ENCODE assay signal across 9 mouse cellular contexts in the genomic region with DNA sequence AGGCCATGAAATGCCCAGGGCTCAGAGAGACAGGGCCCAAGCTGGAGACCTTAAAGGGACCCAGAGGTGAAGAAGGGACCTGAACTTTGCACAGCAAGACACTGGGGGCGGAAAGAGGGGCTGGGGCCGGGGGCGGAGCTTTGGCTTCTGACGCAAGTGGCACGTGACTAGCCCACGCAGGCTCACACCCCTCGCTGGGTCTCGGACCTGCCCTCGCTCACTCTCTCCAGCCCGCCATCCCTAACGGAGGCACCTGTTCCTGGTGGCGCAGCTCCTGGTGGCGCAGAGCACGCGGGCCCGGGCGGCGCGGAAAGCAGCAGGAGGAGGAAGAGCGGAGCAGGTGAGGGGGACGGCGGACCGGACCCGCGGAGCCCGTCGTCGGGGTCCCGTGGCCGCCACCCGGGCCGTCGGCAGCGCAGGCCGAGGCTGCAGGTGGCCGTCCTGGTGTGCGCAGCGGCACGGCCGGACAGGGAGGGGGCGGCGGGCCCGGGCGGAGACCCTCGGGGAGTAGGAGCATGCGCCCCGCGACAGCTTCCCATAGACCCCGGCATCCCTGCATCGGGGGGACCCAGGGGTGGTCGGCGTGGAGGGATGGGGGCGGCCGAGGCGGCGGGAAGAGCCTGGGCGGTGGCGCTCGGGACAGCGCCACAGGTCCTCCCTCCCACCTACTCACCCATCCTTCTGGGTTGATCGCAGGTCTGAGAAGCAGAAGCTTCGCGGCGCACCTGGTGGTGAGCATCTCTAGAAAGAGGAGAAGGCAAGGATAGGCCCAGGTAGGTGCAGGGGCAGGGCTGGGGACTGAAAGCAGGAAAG. TPM values are rescaled to one million over a fixed set of nuclear protein-coding genes. Genes with fewer than 3 reads are reported as not detected.
DNase-seq lines count a peak whose midpoint lies in the region; ATAC-seq and TF ChIP-seq lines count a peak whose summit lies in the region.
"Not testable (repeated sequence)": the region's sequence is repeated elsewhere in the genome, so short reads cannot be mapped to it uniquely, and the experiment has no call there.
"Had no signal": no experiment of that assay in that cellular context is flagged by ENCODE, and none has a peak within 500 bp of the region (broad histone marks: within the 10 kb centered on the region; RNA-seq: fewer than 3 reads in every experiment).

A gene (plus strand): TSS at position 170 of the 813 bp plus-strand sequence.

- H3K9me3 ChIP-seq in E14TG2a.4 (ENCODE audit: low read length); forebrain, embryonic 11.5 days (ENCODE audit: control insufficient read depth, low read length); heart, embryonic 16.5 days (replicated peaks; ENCODE audit: control insufficient read depth, low read length); liver, postnatal 0 days (ENCODE audit: low read length); midbrain, embryonic 16.5 days (replicated peaks; ENCODE audit: control insufficient read depth, low read length, poor library complexity, severe bottlenecking): not testable (repeated sequence)

- intact Hi-C loops in left cerebral cortex, postnatal 14 days (cut with DNase I) = not testable (repeated sequence)

- H3K4me2 ChIP-seq in forebrain, embryonic 11.5 days (ENCODE audit: low read depth, low read length, severe bottlenecking) = peak within 1 kb of the TSS; percentile 44
- peak within 1 kb of the TSS; percentile 60 for H3K4me2 ChIP-seq in heart, embryonic 16.5 days (ENCODE audit: low read depth, low read length)
- H3K4me2 ChIP-seq in liver, postnatal 0 days (ENCODE audit: low read depth, low read length) = peak within 1 kb of the TSS; percentile 53
- H3K4me2 ChIP-seq in midbrain, embryonic 16.5 days (ENCODE audit: low read length) = peak within 1 kb of the TSS; percentile 59

- 12% methylated on average over 20 of the region's 64 CpGs for WGBS in cerebellum, adult 2 months
- WGBS in forebrain, embryonic 11.5 days = 34% methylated on average over 11 of the region's 64 CpGs
- 17% methylated on average over 15 of the region's 64 CpGs for WGBS in heart, embryonic 16.5 days
- WGBS in kidney, adult 2 months = 0% methylated on average over 18 of the region's 64 CpGs
- 37% methylated on average over 7 of the region's 64 CpGs for WGBS in liver, postnatal 0 days (ENCODE audit: insufficient replicate concordance)
- WGBS in midbrain, embryonic 16.5 days = no CpG with 5 or more reads among the region's 64 CpGs

- H3K4me3 ChIP-seq in E14TG2a.4 (replicated peaks; ENCODE audit: low read length) = peak within 1 kb of the TSS; percentile 76
- H3K4me3 ChIP-seq in cerebellum, adult 2 months (replicated peaks; ENCODE audit: insufficient read depth, low read depth, low read length) = peak within 1 kb of the TSS; percentile 55
- peak within 1 kb of the TSS; percentile 35 for H3K4me3 ChIP-seq in forebrain, embryonic 11.5 days (ENCODE audit: low read depth, low read length)
- peak within 1 kb of the TSS; percentile 50 for H3K4me3 ChIP-seq in heart, embryonic 16.5 days (ENCODE audit: low read length)
- H3K4me3 ChIP-seq in kidney, adult 2 months (ENCODE audit: insufficient read depth, low read depth, low read length) = not testable (repeated sequence)
- H3K4me3 ChIP-seq in liver, postnatal 0 days (ENCODE audit: low read depth, low read length) = peak within 1 kb of the TSS; percentile 48
- H3K4me3 ChIP-seq in midbrain, embryonic 16.5 days (ENCODE audit: low read depth, low read length) = peak within 1 kb of the TSS; percentile 42

- not testable (repeated sequence) for H3K4me1 ChIP-seq in E14TG2a.4 (replicated peaks; ENCODE audit: low read depth, low read length); cerebellum, adult 2 months (ENCODE audit: control insufficient read depth, insufficient read depth, low read length); forebrain, embryonic 11.5 days (replicated peaks; ENCODE audit: control insufficient read depth, insufficient read depth, low read length); heart, embryonic 16.5 days (ENCODE audit: control insufficient read depth, insufficient read depth, low read length); kidney, adult 2 months (ENCODE audit: control insufficient read depth, insufficient read depth, low read length); liver, postnatal 0 days (ENCODE audit: insufficient read depth); midbrain, embryonic 16.5 days (ENCODE audit: control insufficient read depth, insufficient read depth, low read length)

- not testable (repeated sequence) for DNase-seq in cerebellum, adult 2 months; kidney, adult 2 months; left cerebral cortex, postnatal 14 days (ENCODE audit: low spot score in 2 of 2); liver, postnatal 0 days
- peak; percentile 52 for DNase-seq in forebrain, embryonic 11.5 days (ENCODE audit: low spot score)

- H3K9ac ChIP-seq in forebrain, embryonic 11.5 days (ENCODE audit: low read length) = peak within 1 kb of the TSS; percentile 37
- peak within 1 kb of the TSS; percentile 43 for H3K9ac ChIP-seq in heart, embryonic 16.5 days (ENCODE audit: low read length)
- H3K9ac ChIP-seq in liver, postnatal 0 days (replicated peaks) = peak within 1 kb of the TSS; percentile 30
- peak within 1 kb of the TSS; percentile 50 for H3K9ac ChIP-seq in midbrain, embryonic 16.5 days (ENCODE audit: low read depth, low read length)

- not testable (repeated sequence) for TF ChIP-seq EP300 in liver, postnatal 0 days (IDR thresholded peaks at IDR 0.05; ENCODE audit: low read depth)

- not testable (repeated sequence) for H3K27me3 ChIP-seq in E14TG2a.4 (ENCODE audit: insufficient read depth, low read length); cerebellum, adult 2 months (ENCODE audit: control insufficient read depth, insufficient read depth, low read length); forebrain, embryonic 11.5 days (ENCODE audit: control insufficient read depth, insufficient read depth, low read length); heart, embryonic 16.5 days (ENCODE audit: control insufficient read depth, insufficient read depth, low read length); kidney, adult 2 months (replicated peaks; ENCODE audit: control insufficient read depth, insufficient read depth, low read length); liver, postnatal 0 days (ENCODE audit: insufficient read depth, low read length); midbrain, embryonic 16.5 days (ENCODE audit: control insufficient read depth, insufficient read depth, low read depth, low read length)

- ATAC-seq in forebrain, embryonic 11.5 days (replicated peaks; ENCODE audit: low FRiP score) = peak; percentile 96
- ATAC-seq in heart, embryonic 16.5 days (replicated peaks; ENCODE audit: extremely low read depth, insufficient read depth, low FRiP score) = peak; percentile 88
- peak; percentile 75 for ATAC-seq in liver, postnatal 0 days
- peak; percentile 97 for ATAC-seq in midbrain, embryonic 16.5 days

- not testable (repeated sequence) for H3K36me3 ChIP-seq in E14TG2a.4 (ENCODE audit: insufficient read depth, low read length); forebrain, embryonic 11.5 days (ENCODE audit: control insufficient read depth, insufficient read depth, low read length); heart, embryonic 16.5 days (ENCODE audit: control insufficient read depth, insufficient read depth); kidney, adult 2 months (ENCODE audit: control insufficient read depth, insufficient read depth, low read length); liver, postnatal 0 days (replicated peaks; ENCODE audit: insufficient read depth, low read length); midbrain, embryonic 16.5 days (ENCODE audit: control insufficient read depth, insufficient read depth, low read length)

- not testable (repeated sequence) for TF ChIP-seq POLR2A in cerebellum, adult 2 months (IDR thresholded peaks at IDR 0.05; ENCODE audit: borderline replicate concordance, insufficient read depth, low read length); kidney, adult 2 months (IDR thresholded peaks at IDR 0.05; ENCODE audit: low read depth, low read length)

- H3K27ac ChIP-seq in cerebellum, adult 2 months (ENCODE audit: insufficient read depth, low read length); forebrain, embryonic 11.5 days (ENCODE audit: low read depth, low read length); heart, embryonic 16.5 days (ENCODE audit: low read length); kidney, adult 2 months (ENCODE audit: insufficient read depth, low read depth, low read length); midbrain, embryonic 16.5 days (ENCODE audit: low read length): not testable (repeated sequence)
- peak within 1 kb of the TSS; percentile 44; the same call in 1 of the 2 replicates for H3K27ac ChIP-seq in liver, postnatal 0 days (ENCODE audit: low read depth)

- not testable (repeated sequence) for TF ChIP-seq CTCF in E14TG2a.4 (conservative IDR thresholded peaks at IDR 0.05; ENCODE audit: low read length); cerebellum, adult 2 months (IDR thresholded peaks at IDR 0.05; ENCODE audit: borderline replicate concordance, insufficient read depth, low read depth, low read length); kidney, adult 2 months (conservative IDR thresholded peaks at IDR 0.05; ENCODE audit: insufficient read depth, insufficient read length, low read depth, low read length); liver, postnatal 0 days (IDR thresholded peaks at IDR 0.05; ENCODE audit: low read depth)

RNA-seq across cellular contexts. Expression of the gene that starts here (rescaled TPM):
- polyA plus RNA-seq in cerebellum, adult 2 months (2012; rRNA removed) = 27.8 and 33.7 TPM in 2 replicates
- polyA plus RNA-seq in forebrain, embryonic 11.5 days (2014; fragmentation: Nextera tagmentation; extraction: Ambion mirVana) = 117 and 126 TPM in 2 replicates
- 137 and 145 TPM in 2 replicates for polyA plus RNA-seq in heart, embryonic 16.5 days (2015; fragmentation: Nextera tagmentation; extraction: Ambion mirVana)
- polyA plus RNA-seq in kidney, adult 2 months (2012; rRNA removed) = 6.5 and 13.6 TPM in 2 replicates
- 10 to 100 TPM; 19.9 to 29.8 TPM for total RNA-seq in left cerebral cortex, postnatal 14 days (2021)
- 111 and 121 TPM in 2 replicates for polyA plus RNA-seq in liver, postnatal 0 days (2015; fragmentation: Nextera tagmentation; extraction: Ambion mirVana)
- 170 and 186 TPM in 2 replicates for polyA plus RNA-seq in midbrain, embryonic 16.5 days (2015; fragmentation: Nextera tagmentation; extraction: Ambion mirVana)
- total RNA-seq: gastrocnemius, postnatal 25 days had no signal
